Mouse (Mus musculus) liver, adult (tissue): ENCODE results near the gene Nmnat2.

Experiments
- GATA4 ChIP-seq: IDR thresholded peaks from 2 replicates; pipeline ENCODE4 v1.6.1; 2014; ENCODE audit warnings: mild to moderate bottlenecking, low read length; ENCODE audit not compliant: insufficient replicate concordance

Gene Nmnat2

DNA sequence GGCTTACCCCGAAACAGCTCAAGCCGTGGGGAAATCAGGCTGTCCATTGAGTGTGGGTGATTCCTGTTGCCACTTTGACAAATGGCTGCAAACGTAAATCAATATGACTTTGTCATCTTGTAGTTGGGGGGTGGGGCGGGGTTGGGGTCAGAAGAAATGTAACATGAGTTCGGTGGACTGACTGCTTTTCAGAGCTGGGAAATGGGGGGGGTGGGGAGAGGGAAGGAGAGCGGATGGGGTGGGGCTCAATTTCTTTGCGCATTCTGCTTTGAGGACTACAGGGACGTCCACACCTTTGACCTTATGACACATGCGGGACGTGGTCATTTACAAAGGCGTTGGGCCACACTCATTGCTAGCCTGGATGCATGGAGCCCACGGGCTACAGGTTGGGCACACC lies 77.2 kb downstream of the Nmnat2 start:
- no peak for TF ChIP-seq GATA4

DNA sequence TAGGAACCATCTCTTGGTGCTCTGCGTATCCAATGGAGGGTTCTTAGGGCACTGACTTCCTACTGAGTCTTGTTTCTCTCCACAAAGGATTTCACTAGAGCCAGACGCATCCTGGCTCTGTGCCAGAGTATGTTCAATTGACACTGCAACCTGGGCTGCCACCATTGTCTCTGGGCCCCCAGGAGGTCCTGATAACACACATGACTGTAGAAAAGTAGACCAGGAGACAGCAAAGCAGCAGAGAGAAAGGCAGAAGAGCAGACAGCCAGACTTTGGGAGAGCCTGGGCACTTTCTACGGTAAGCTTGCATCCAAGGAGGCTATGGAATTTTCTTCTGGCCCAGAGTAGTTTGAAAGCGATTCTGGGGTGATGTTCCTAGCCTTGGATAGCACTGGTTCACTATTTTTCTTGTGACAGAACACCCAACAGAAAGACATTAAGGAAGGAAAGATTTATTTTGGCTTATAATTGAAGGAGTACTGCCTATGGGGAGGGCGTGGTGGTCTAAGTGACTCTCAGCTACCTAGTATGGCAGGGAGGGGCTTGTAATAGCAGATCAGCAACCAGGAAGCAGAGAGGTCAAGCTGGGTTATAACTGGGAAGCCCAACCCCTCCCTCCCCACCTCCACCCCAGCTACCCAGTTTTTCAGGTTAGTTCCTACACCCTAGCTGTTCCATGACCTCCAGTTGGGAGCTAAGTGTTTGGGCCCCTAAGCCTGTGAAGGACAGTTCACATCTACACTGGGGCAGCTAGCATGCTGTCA lies 78.5 kb downstream of the Nmnat2 start:
- TF ChIP-seq GATA4: no peak

DNA sequence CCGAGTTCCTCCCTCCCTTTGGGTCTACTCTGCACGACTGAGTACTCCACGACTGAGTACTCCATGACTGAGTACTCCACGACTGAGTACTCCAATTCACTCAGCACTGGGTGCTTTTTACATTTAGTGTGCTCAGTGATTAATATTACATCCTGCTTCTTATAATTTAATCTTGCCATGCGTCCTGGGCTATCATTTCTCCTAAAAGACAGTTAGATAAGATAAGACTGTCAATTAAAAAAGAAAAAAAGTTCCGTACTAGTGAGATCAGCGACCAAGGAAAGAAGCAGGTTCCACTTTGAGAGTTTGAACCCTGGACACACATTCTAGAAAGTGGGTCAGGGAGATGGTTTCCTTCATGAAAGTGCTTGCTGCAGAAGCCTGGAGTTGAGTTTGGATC lies 79.3 kb downstream of the Nmnat2 start:
- TF ChIP-seq GATA4: no peak

DNA sequence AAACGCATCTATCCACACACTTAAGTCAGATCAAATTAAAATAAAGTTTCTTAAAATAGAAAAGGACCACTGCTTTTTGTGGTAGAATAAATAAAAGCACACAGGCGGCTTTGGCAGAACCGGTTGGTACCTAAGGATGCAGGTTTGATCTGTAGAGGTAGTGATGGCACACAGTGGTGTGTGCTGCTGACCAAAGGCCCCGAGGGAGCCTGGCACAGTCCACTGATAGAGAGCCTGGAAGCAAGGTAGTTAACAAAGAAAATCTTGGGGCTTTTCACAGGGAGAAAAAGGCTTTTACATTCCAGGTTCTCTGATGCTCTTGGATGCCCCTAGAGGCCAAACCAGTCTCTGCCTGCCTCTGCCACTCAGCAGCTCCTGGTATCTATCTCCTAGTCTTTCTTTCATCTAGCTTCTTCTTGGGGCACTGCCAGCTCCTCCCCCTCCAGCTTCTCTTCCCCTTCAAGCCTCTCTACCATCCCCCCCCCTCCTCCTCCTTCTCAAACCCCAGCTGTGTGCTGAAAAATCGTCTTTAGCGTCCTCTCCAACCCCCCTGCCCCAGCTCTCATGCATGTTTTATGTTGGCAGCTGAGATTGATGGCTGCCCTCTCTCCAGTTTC lies 80.6 kb downstream of the Nmnat2 start:
- no peak for TF ChIP-seq GATA4

DNA sequence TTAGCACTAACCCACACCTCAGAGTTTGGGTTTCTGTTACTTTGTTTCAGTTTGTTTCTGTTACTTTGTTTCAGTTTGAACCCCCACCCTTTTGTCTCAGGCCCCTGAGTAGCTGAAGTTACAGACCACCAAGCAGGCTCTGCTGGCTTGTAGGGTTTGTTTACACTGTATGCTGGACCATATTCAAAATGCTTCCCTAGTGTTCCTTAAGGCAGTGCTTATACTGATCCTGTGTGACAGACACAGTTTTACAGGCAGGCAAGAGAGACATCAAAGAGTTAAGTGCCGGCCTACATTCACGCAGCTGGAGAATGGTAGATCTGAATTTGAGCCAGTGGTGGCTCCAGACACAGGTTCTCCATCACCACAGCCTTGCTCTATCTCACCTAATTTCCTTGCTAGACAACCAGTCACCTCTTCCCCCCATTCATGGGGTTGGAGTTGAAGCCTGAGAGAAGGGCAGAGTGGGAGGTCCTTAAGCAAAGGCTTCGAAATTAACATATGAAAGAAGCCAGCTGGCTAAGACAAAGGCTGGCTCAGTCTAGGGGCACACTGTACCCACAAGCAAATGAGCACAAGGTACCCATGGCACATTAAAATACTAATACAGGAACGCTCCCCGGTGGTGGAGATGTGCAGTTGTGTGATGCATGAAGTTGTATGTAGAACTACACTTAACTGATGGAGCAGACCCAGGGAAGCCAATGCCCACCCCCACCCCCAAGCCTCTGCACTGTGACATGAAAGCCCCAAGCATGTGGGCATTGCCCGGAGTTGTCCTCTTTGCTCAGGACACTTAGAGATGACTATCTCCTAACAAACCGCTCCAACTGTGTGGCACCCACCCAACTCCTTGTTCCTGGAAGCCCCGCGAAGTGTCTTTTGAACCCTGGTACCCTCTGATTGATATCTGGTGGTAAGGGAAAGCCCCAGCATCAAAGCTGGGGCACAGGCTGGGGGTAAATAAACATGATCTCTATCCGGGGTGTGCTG lies 82.9 kb downstream of the Nmnat2 start:
- no peak for TF ChIP-seq GATA4

DNA sequence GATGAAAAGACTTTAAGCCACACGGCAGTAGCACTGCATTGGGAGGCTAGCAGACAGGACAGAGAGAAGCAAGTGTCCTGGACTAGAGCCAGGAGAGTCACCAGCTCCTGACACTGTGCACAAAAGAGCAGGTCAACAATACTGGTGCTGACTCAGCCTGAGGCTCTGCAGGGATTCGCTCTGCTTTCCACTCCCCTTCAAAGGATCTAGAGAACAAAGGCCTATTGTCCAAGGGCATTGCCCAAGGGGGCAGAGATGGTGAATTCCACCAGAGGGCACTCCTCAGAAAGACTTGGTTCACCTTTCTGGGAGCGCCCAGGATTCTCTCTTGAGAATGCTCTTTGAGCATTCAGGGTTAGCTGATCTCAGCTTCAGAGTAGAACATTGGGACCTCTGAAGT lies 85.3 kb downstream of the Nmnat2 start:
- TF ChIP-seq GATA4: no peak

DNA sequence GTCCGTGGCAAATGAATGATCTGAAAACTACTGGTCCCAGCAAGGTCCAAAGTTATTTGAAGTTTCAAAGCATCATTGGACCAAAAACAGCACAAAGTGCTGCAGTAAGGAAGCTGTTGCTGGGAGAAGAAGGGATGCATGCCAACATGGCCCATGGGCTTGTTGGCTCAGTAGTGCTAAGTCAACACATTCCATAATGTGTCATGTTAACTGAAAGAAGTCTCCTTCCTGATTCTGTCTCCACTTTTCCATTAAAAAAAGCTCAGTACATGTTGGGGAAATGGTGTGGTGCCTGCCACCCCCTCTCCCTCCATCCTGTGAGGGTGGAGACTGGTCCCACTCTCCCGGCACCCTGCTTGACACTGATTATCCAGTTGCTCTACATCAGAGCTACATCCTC lies 86.3 kb downstream of the Nmnat2 start:
- TF ChIP-seq GATA4: no peak

DNA sequence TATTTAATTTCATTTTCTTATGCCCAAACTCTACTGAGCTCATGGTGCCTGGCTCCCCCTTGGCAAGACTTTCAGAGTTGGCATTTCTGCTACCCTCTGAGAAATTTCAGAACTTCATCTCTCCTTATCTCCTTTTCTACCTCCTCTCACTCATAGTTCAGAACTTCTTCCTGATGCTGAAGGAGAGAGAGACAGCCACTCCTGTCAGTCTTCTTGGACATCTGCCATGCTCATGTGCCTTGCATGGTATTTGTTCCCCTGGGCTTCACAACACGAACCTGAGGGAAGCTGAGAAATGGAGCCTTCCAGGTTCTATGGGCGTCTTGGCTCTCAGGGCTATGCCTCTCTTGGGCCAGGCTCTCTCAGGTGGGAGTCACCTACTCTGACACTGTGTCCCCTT lies 87.5 kb downstream of the Nmnat2 start:
- TF ChIP-seq GATA4: no peak

DNA sequence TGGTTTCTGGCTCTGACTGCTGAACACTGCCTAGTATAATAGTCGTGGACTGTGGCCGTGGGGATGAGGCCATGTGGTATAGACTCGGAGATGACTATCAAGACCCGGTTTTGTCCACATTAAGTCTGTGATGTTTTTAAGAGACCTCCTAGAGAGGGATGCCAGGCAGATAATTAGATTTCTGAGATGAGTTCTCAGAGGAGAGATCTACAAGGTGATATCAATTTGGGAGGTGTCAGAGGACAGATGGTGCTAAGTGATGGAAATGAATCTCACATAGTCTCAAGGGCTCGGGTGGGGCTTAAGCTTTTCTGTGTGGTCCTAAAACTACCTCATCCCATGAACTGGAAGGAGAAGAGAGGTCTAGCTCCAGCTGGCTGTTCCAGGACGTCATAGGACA lies 88.5 kb downstream of the Nmnat2 start:
- no peak for TF ChIP-seq GATA4

DNA sequence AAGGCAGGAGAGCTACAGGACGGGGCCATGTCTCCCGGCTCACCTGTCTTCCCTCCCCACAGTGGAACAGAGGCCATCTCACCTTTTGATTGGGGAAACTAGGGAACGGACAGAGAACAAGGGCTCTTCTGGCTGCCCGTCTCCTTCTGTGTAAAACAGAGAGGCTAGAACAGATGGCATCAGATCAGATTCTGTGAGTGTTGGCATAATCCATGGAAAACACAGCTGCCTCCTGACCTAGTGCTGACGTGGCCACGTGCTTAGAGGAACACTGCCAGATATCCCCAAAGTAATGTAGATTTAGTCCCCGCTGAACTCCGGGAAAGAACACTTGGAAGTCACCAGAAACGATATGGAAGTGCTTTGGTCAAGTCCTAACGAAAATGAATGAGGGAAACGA lies 90.6 kb downstream of the Nmnat2 start:
- TF ChIP-seq GATA4: no peak

DNA sequence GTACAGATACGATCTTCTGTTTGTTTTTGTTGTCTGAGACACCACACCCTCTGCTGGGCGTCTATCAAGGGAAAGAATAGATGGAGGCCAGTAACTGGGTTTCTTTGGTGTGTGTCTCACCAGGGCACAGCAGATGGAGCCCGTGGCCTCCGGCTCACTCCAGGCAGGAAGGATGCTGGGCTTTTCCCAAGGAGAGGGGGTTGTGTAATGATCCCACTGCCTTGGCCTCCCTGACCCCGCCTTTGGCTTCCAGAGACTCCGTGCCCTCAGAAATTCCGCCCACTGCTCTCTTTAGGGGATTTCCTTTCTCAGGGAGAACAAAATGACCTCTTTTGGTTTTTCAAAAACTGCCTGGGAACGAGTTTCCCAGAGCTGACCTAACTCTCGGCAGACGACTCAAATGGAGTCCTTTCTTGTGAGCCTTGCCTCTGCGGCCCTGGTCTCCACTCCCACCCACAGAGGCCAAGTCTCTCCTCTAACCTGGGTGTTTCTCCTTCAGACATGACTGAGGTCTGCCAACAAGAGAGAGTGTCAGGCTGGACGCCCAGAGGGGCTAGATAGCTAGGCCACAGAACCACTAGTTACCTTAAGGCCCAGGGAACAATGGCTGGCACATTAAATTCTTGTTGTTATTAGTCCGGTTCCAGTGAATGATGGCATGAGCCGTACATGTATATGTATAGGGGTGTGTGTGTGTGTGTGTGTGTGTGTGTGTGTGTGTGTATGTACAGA lies 93.5 kb downstream of the Nmnat2 start:
- no peak for TF ChIP-seq GATA4

DNA sequence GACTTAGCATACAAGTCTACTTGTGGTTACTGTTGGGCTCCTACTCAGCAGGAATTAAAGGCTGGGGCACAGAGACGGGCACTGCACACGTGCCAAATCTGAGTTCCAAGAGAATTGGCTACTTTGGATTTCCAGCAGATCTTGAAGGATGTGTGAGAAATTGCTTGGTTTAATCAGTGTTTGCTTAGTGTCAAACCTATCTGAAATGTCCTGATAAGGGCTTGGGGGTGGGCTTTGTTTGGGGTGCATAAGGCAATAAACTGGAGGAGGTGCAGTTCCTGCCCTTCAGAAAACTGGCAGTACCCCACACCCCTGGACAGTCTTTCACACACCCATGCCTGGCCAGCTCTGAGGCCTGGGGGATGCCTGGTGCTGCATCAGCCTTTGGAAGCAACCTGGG lies 94.7 kb downstream of the Nmnat2 start:
- no peak for TF ChIP-seq GATA4

DNA sequence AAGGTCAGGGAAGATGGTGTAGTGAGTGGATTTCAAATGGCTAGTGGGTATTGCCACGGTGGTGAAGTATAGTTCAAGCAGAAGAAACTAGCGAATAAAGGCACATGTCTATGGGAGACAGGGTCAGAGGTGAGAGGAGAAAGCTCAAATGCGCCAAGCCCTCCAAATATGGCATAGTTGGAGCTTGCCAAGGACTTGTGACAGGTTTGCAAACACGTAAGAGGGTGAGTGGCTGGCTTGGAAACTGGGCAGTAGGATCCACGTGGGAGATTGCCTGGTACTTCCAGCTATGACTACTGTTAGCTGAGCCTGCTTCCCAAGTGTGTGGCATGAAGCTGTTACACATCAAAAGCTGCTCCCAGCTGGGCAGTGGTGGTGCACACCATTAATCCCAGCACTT lies 96.7 kb downstream of the Nmnat2 start:
- TF ChIP-seq GATA4: no peak

DNA sequence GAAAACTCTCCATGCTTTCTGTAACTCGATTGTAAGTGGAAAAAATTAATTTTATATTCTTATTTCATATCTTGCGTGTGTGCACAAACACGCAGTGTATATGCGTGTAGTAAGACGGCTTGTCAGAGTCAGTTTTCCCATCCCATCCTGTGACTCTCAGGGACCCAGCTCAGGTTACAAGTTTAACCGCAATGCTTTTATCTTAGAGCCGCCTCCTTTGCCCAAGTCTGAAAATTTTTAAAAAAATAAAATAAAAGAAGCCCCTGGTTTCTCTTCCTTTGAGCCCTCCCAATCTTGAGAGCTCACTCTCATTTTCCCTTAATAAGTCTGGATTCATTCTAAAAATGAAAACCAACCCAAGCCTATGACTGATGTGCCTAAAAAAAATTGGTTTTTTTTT lies 98.8 kb downstream of the Nmnat2 start:
- TF ChIP-seq GATA4: no peak

DNA sequence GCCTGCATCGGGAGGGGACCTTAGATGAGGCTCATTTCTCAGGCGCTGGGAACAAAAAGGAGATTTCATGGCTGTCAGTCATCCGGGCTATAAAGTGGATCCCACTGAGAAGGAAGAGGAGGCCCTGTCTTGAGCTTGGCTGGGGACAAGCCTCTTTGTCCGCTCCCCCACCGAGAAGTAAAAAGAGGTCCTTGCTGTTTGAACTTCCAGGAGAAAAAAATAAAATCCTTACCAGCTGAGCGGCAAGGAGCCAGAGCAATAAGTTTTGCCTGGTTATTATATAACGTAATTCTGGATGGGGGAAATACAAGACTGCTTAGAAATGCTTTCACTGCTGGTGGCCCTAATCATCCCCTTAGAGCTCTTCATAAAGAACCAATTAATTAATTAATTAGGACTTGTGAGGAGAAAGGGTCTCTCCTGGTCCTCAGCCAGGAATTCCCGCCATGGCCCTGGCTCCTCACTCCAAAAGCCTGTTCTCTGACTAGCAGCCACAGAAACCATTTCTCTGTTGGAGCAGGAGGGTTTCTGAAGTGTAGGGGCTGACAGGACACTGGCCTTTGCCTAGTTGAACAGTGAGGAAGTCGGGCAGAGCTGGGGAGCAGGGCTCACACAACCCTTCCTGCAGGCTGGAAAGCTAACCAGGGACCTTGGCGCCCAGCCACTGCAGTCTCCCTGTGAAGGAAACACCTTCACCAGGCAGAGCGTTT lies 99.5 kb downstream of the Nmnat2 start:
- TF ChIP-seq GATA4: no peak

DNA sequence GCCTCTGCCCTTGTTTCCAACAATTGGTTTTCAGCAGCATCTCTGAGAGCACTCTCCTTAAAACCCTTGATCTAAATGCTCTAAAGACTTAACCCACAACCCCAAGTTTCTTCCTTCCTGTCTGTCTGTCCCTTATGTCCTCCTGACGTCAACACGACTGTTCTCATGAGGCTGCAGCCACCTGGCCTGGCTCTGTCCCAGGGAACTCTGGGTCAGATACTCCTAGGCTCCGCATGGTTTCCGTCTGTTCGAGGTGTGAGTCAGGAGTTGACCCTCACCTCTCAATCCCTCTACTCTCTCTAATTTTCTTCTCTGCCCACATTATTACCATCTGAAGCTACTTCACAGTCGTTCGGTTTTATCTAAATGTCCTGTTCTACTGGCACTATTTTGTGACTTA lies 103.5 kb downstream of the Nmnat2 start:
- TF ChIP-seq GATA4: no peak
